Mouse (Mus musculus): ENCODE data around the gene Zdhhc14. TPM values are rescaled to one million over a fixed set of nuclear protein-coding genes. Genes with fewer than 3 reads are reported as not detected.

The Zdhhc14 gene
- total and polyA plus RNA-seq, 3 experiments, result 0.34 to 1.3 (median 0.35) TPM

GRCm38 (mm10) chr17:5793593-5793992 is 301.2 kb downstream of the Zdhhc14 start:
- dilution Hi-C loops (cut with MboI; ENCODE audit: extremely low pct_ligation_motif_present, extremely low pct_unique_long_range_greater_than_20kb, low sequenced_read_pairs) (no loop called here), in situ Hi-C loops (cut with MboI; ENCODE audit: low pct_ligation_motif_present, low pct_unique_long_range_greater_than_20kb, low sequenced_read_pairs) (loop anchor here (10.0 kb wide), 2 partner anchors 61 to 211 kb away; no protein-coding TSS in a partner anchor)
- no peak overlapping the region for H3K4me3 ChIP-seq (replicated peaks in 1 of 3; ENCODE audit: low read depth in 2 of 3, low read length in 2 of 3, poor library complexity in 1 of 3)
- H3K36me3 ChIP-seq (replicated peaks in 1 of 2; ENCODE audit: control insufficient read depth in 1 of 2, insufficient read depth in 1 of 2, low read length in 1 of 2), result no peaks in the 10 kb centered on the region
- H3K4me1 ChIP-seq (ENCODE audit: control insufficient read depth in 1 of 2, insufficient read depth in 2 of 2), result peaks cover 19 to 32% of the 10 kb centered on the region in 2 experiments
- H3K9me3 ChIP-seq (replicated peaks; ENCODE audit: low read length), result peaks cover 3% of the 10 kb centered on the region
- no peaks in the 10 kb centered on the region for H3K27me3 ChIP-seq (replicated peaks)
- TF ChIP-seq HCFC1 (IDR thresholded peaks at IDR 0.05; ENCODE audit: low read depth, low read length) (no peak), UBTF (IDR thresholded peaks at IDR 0.05; ENCODE audit: low read depth, low read length) (no peak), RCOR1 (conservative IDR thresholded peaks at IDR 0.05; ENCODE audit: low read depth, low read length) (no peak), GABPA (IDR thresholded peaks at IDR 0.05; ENCODE audit: insufficient replicate concordance, low read depth, low read length) (no peak), SMC3 (IDR thresholded peaks at IDR 0.05; ENCODE audit: low read depth, low read length) (no peak), SIN3A (IDR thresholded peaks at IDR 0.05; ENCODE audit: low read length) (no peak), NRF1 (IDR thresholded peaks at IDR 0.05; ENCODE audit: low read depth, low read length) (no peak), EP300 (IDR thresholded peaks at IDR 0.05; ENCODE audit: low read length) (no peak), KAT2A (IDR thresholded peaks at IDR 0.05; ENCODE audit: insufficient replicate concordance, low read length) (no peak), ZMIZ1 (IDR thresholded peaks at IDR 0.05; ENCODE audit: low read depth, low read length) (no peak), POLR2AphosphoS2 (IDR thresholded peaks at IDR 0.05; ENCODE audit: low read depth, low read length) (no peak), ZC3H11A (IDR thresholded peaks at IDR 0.05; ENCODE audit: low read depth, low read length) (no peak), IRF4 (IDR thresholded peaks at IDR 0.05; ENCODE audit: low read depth, low read length) (no peak)
- H3K9ac ChIP-seq (ENCODE audit: insufficient read depth, low read depth), result no peak overlapping the region
- H3K27ac ChIP-seq (ENCODE audit: insufficient read depth, low read depth), result no peak overlapping the region
- H3K4me2 ChIP-seq (ENCODE audit: insufficient read depth, low read depth, poor library complexity, severe bottlenecking), result no peak overlapping the region
- no peaks in the 10 kb centered on the region for H3K79me2 ChIP-seq (replicated peaks; ENCODE audit: control insufficient read depth, extremely low read depth, insufficient read depth, poor library complexity, severe bottlenecking)
- no peak for DNase-seq (ENCODE audit: extremely low read depth)

- no peak overlapping the region for H3K9ac ChIP-seq (ENCODE audit: insufficient read depth, low read depth)
- H3K27me3 ChIP-seq (replicated peaks), result no peaks in the 10 kb centered on the region
- TF ChIP-seq RAD21 (IDR thresholded peaks at IDR 0.05; ENCODE audit: low read depth, low read length) (no peak), MAZ (IDR thresholded peaks at IDR 0.05; ENCODE audit: low read depth, low read length) (no peak), IRF4 (IDR thresholded peaks at IDR 0.05; ENCODE audit: low read depth, low read length) (no peak), CTCF (conservative IDR thresholded peaks at IDR 0.05 in 1 of 2, IDR thresholded peaks at IDR 0.05 in 1 of 2; ENCODE audit: low read depth in 2 of 2, low read length in 2 of 2) (no peak), E2F4 (IDR thresholded peaks at IDR 0.05; ENCODE audit: insufficient replicate concordance, low read depth, low read length) (no peak), PAX5 (IDR thresholded peaks at IDR 0.05; ENCODE audit: low read length) (no peak), NRF1 (IDR thresholded peaks at IDR 0.05; ENCODE audit: low read depth, low read length) (no peak), TCF12 (IDR thresholded peaks at IDR 0.05; ENCODE audit: low read depth, low read length) (no peak), EP300 (IDR thresholded peaks at IDR 0.05; ENCODE audit: low read length) (no peak), SIN3A (IDR thresholded peaks at IDR 0.05; ENCODE audit: low read length) (no peak)
- no peaks in the 10 kb centered on the region for H3K36me3 ChIP-seq (replicated peaks in 1 of 2; ENCODE audit: control insufficient read depth in 1 of 2, insufficient read depth in 1 of 2, low read length in 1 of 2)
- H3K9me3 ChIP-seq (replicated peaks; ENCODE audit: low read length), result peaks cover 3% of the 10 kb centered on the region
- H3K4me1 ChIP-seq (ENCODE audit: control insufficient read depth in 1 of 2, insufficient read depth in 2 of 2), result peaks cover 19 to 32% of the 10 kb centered on the region in 2 experiments
- in situ Hi-C loops (cut with MboI; ENCODE audit: low pct_ligation_motif_present, low pct_unique_long_range_greater_than_20kb, low sequenced_read_pairs) (loop anchor here (10.0 kb wide), 2 partner anchors 61 to 211 kb away; no protein-coding TSS in a partner anchor), dilution Hi-C loops (cut with MboI; ENCODE audit: extremely low pct_ligation_motif_present, extremely low pct_unique_long_range_greater_than_20kb, low sequenced_read_pairs) (no loop called here)
- no peaks in the 10 kb centered on the region for H3K79me2 ChIP-seq (replicated peaks; ENCODE audit: control insufficient read depth, extremely low read depth, insufficient read depth, poor library complexity, severe bottlenecking)
- H3K27ac ChIP-seq (ENCODE audit: insufficient read depth, low read depth), result no peak overlapping the region
- no peak overlapping the region for H3K4me3 ChIP-seq (replicated peaks in 1 of 3; ENCODE audit: low read depth in 2 of 3, low read length in 2 of 3, poor library complexity in 1 of 3)
- no peak overlapping the region for H3K4me2 ChIP-seq (ENCODE audit: insufficient read depth, low read depth, poor library complexity, severe bottlenecking)
- no peak for DNase-seq (ENCODE audit: extremely low read depth)
Measured at GRCm38 (mm10) chr17:5794276-5794675, 301.9 kb downstream of the Zdhhc14 start.

Measured in CH12.LX (cell line).